Mouse (Mus musculus) stomach, postnatal 0 days (tissue): Measurements from ENCODE around the gene Hoxa9.

Source experiments
- CTCF ChIP-seq: IDR thresholded peaks from 2 replicates; pipeline ENCODE4 v1.5.1; 2016; ENCODE audit warnings: antibody characterized with exemption, low read depth, mild to moderate bottlenecking, moderate library complexity
- EP300 ChIP-seq: optimal IDR thresholded peaks from 2 replicates; pipeline ENCODE3; 2016; ENCODE audit warnings: antibody characterized with exemption

DNA sequence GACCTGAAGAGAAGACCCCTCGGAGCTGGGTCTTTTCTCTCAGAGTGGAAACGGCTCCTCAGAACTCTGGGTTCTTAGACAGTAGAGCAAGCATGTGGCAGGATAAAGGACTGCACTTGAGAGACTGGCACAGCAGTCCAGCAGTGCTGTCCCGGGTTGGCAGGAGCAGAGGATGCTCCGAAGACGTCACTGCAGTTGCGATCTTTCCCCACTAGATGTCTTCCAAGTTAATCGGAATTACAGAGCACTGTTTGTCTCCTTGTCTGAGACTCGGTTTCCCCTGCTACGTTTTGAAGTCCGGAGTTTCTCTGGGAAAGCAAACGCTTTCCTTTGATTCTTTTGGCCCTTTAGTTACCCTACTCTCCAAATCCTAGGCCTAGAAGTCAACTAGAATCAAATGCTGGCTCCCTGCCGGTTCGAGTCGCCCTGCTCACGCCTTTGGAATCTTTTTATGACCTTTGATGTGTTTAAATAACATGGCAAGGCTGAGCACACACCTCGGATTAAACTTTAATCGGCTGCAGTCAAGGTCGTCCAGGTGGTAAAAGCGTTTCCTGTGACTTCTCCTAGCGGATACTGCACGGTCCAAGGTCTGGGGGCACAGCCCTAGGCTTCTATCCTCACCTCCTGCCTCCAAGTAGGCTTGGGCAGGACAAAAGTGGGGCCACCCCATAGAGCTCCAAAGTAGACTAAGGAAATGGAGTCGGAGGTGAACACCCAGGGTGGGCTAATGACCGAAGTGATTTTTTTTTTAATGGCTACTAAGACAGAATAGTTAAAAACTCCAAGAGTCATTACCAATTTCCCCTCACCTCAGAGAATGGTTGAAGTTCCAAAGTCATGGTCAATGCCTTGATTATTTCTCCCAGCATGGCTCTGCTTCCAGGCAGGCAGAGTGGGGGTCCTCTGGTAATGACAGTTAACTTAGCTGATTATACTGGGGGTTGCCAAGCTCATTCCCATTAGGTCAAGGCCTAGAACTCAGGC is 39.9 kb upstream of the Hoxa9 start:
- peak; percentile 79 for TF ChIP-seq CTCF
- TF ChIP-seq EP300, result no peak
